Mouse (Mus musculus): ENCODE results near the gene Cox17.

DNA sequence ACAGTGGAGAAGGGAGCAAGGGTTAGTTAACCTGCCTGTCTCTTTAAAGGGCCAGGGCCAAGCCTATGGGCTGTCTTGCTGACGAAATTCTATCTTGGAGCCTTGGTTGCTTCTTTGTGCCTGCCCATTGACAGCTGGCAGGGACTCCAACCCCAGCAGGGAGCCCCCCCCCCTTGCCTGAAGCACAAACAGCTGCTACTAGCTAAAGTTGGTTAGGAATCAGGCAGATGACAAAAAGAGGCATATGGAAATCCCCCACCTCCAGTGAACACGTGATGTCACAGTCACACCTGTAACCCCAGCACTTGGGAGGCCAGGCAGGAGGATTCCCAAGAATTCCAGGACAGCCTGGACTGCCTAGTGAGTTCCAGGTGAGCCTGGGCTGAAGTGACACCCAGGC lies 13.5 kb downstream of the Cox17 start:
- TF ChIP-seq POLR2A (IDR thresholded peaks at IDR 0.05; ENCODE audit: insufficient read depth, low read depth, low read length) (no peak), CTCF (IDR thresholded peaks at IDR 0.05) (no peak)

Measured in heart, adult 2 months (tissue).